Mouse (Mus musculus): ENCODE measurements around the gene Il17ra.

Il17ra gene

GRCm38 (mm10) chr6:120463086-120463871, at the start of gene Il17ra:
Gene Il17ra (plus strand): TSS chr6:120463247.
- no peak for DNase-seq (ENCODE audit: low spot score in 2 of 2)

- no peak for DNase-seq (ENCODE audit: low spot score in 2 of 2)
These were observed 24.9 kb upstream of the Il17ra start for GRCm38 (mm10) chr6:120438161-120438560.

DNA sequence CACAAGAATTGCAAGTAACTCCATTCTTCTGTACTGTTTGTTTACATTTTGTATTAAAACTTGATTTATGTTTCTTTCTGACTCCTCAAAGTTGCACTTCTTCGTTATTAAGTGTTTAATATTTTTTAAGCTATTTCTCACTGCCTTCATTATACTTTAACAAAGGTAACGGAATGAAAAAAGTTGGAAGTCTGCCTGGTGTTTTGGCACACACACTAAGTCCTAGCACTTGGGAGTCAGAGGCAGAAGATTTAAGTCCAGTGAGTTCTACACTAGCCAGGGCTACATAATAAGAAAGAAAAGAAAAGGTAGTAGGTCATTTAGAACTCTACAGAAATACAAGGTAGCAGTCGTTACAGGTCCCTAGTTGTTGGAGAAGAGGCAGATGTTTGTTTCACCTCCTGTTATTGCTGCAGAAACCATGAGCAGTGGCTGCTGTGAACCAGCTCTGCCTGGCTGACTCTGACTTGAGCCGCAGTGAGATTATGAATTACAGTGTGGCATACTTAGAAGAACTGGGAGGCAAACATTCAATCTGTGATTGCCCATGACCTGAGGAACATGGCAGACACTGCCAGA, 20.8 kb upstream of the Il17ra start:
- DNase-seq (ENCODE audit: low spot score in 2 of 2) = no peak

GRCm38 (mm10) chr6:120443363-120444355, 19.4 kb upstream of the Il17ra start:
- DNase-seq (ENCODE audit: low spot score in 2 of 2) = no peak

- DNase-seq (ENCODE audit: low spot score in 2 of 2) = no peak
These were observed 12.8 kb upstream of the Il17ra start for GRCm38 (mm10) chr6:120450208-120450607.

DNA sequence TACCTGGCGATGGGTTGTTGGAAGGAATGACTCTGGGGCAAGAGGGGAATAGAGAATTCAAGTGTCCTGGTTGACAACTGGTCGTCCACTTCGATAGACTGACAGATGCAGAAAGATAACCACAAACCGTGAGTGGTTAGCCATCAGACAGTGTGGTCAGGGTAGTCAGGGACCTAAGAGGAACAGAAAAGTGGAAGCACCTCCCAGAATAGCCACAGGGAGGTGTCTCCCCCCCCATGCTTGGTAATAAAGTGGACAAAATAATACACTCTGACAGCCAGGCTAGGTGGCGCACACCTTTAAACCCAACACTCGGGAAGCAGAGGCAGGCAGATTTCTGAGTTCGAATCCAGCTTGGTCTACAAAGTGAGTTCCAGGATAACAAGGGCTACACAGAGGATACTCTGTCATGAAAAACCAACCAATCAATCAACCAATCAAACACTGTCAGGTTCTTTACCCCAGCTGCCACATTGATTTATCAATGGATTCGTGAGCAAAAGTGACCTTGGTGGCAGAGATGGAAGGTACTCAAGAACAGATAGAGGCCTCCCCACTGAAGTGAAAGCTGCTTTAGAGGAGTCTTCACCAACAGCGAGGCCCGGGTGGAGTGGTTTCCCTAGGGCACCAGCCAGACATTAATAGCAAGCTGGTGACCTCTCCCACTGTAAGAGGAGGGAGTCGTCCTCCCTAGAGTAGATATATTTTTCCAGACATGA, 10.5 kb upstream of the Il17ra start:
- no peak for DNase-seq (ENCODE audit: low spot score in 2 of 2)

DNA sequence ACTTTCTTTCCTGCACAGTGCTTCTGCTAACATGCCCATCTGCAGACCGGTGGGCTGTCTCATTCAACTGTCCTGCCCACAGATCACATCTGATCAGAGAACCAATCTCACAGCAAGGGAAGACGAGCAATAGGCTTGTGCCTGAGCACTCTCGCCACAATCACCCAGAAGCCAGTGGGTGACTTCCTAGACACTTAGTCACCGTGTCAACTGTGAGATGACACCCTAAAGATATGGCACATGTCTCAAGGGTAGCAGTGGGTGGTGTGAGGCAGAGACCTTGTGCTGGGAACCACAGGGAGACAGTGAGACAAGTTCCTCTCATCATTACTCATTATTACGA, 10.0 kb upstream of the Il17ra start:
- DNase-seq (ENCODE audit: low spot score in 2 of 2) = no peak

DNA sequence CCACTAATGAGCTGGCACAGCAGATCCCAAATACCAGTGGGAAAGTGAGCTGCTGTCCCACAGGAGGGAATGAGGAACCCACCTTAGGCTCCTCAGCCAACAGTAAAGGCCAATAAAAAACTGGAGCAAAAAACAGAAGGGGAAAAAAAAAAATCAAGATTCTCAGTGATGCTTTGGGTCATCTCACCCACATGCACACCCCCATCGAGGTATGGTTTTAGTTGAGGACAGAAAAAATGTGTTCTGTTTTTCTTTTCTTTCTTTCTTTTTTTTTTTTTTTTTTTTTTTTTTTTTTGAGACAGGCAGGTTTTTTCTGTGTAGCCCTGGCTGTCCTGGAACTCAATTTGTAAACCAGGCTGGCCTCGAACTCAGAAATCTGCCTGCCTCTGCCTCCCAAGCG, 9.5 kb upstream of the Il17ra start:
- DNase-seq (ENCODE audit: low spot score in 2 of 2) = no peak

GRCm38 (mm10) chr6:120454627-120455077, 8.4 kb upstream of the Il17ra start:
- DNase-seq (ENCODE audit: low spot score in 2 of 2) = no peak

DNA sequence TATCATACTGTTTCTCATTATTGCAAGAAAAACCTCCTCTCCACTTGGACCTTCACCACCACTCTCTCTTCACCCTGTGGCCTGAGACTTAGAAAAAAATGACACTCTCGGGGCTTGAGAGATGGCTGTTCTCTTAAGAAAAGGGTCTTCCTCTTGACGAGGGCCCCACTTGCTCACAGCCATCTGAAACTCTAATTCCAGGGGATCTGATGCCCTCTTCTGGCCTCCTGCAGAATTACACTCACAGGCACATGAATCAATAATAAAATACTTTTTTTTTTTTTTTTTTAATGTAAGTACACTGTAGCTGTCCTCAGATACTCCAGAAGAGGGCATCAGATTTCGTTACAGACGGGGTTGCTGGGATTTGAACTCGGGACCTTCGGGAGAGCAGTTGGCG, 6.0 kb upstream of the Il17ra start:
- DNase-seq (ENCODE audit: low spot score in 2 of 2) = no peak

GRCm38 (mm10) chr6:120457751-120458150, 5.3 kb upstream of the Il17ra start:
- DNase-seq (ENCODE audit: low spot score in 2 of 2) = no peak

GRCm38 (mm10) chr6:120461217-120461616, 1.8 kb upstream of the Il17ra start:
- no peak for DNase-seq (ENCODE audit: low spot score in 2 of 2)

GRCm38 (mm10) chr6:120462251-120462650, 796 bp upstream of the Il17ra start:
- no peak for DNase-seq (ENCODE audit: low spot score in 2 of 2)

DNA sequence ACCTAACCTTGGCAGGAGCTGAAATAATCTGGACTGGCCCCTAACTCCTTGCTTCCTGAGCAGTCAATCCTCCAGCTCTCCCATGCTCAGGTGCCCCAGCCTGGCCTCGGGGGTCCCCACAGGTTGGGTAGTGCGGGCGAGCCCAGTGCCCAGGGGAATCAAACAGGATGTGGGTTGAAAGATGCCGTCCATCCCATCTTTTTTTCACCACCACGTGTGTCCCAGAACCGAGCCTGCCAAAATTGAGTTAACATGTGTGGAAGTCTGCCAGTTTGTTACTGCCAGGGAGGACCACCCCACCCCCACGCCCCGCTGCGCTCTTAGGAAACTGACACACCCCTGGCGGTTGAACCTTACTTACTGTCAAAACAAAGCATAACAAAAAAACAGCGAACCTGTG, 837 bp downstream of the Il17ra start:
- DNase-seq (ENCODE audit: low spot score in 2 of 2) = no peak

GRCm38 (mm10) chr6:120464406-120464939, 1.4 kb downstream of the Il17ra start:
- DNase-seq (ENCODE audit: low spot score in 2 of 2) = no peak

DNA sequence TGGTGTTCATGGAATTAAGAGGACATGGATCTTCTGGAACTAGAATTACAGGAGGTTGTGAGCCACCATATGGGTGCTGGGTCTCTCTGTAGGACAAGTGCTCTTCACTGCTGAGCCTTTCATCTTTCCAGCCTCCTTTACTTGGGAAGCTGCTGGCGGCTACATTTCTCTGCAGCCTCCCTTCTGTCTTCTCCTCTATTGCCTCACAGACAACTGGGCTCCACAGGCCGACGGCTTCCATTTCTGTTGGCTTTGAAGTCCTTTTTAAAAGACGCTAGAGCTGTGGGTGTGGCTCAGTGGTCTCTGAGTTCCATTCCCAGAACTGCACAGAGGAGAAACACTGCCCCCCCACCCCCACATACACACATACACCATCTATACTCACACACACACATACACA, 2.3 kb downstream of the Il17ra start:
- DNase-seq (ENCODE audit: low spot score in 2 of 2) = no peak

GRCm38 (mm10) chr6:120466609-120467329, 3.7 kb downstream of the Il17ra start:
- DNase-seq (ENCODE audit: low spot score in 2 of 2) = no peak

DNA sequence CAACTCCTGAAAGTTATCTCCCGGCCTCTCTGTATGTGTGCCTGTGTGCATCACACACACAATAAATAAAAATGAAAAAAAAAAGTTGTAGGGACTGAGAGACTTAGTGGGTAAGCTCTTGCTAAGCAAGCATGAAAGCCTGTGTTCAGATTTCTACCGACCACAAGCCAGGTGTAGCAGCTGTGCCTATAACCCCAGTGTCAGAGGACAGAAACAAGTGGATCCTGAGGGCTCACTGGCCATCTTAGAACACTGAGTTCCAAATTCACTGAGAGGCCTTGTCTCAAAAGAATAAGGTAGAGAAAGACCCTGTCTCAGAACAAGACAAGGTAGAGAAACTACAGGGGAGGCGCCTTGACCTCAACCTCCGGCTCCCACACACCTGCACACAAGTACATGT, 5.2 kb downstream of the Il17ra start:
- DNase-seq (ENCODE audit: low spot score in 2 of 2) = no peak

DNA sequence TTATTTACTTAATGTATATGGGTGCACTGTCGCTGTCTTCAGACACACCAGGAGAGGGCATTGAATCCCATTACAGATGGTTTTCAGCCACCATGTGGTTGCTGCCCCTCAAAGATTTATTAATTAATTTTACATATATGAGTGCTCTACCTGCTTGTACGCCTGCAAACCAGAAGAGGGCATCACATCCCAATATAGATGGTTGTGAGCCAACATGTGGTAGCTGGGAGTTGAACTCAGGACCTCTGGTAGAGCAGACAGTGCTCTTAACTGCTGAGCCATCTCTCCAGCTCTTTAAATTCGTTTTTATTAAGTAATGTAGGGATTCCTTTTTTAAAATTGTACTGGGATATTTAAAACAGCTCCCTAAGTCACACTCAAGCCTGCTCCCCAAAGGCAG, 6.2 kb downstream of the Il17ra start:
- no peak for DNase-seq (ENCODE audit: low spot score in 2 of 2)

GRCm38 (mm10) chr6:120469770-120470169, 6.7 kb downstream of the Il17ra start:
- DNase-seq (ENCODE audit: low spot score in 2 of 2) = no peak

- DNase-seq (ENCODE audit: low spot score in 2 of 2) = no peak
These were observed 7.6 kb downstream of the Il17ra start for GRCm38 (mm10) chr6:120470666-120471065.

Measured in right cerebral cortex, postnatal 36 days (tissue).